Mouse (Mus musculus) liver, postnatal 0 days (tissue): ENCODE data around the gene Baz1a. TPM values are rescaled to one million over a fixed set of nuclear protein-coding genes. Genes with fewer than 3 reads are reported as not detected.
"Not testable (repeated sequence)": the region's sequence is repeated elsewhere in the genome, so short reads cannot be mapped to it uniquely, and the experiment has no call there.

Source experiments
- ATAC-seq: fragments of 200-750 bp; cut with Nextera tagmentation; 2 replicates; pipeline ENCODE4 v1.8.0; 2017; ENCODE audit warnings: mild to moderate bottlenecking, moderate library complexity
- DNase-seq: peaks from one replicate; pipeline ENCODE4 v3.0.0-alpha.2; 2016
- H3K27ac ChIP-seq: fragments of 300-500 bp; sonication (generic); 2 replicates; pipeline ENCODE4 v1.5.1; 2014; ENCODE audit warnings: antibody characterized with exemption, moderate library complexity, mild to moderate bottlenecking, low read depth
- H3K27me3 ChIP-seq: fragments of 300-500 bp; sonication (generic); 2 replicates; pipeline ENCODE4 v1.6.1; 2014; ENCODE audit warnings: low read length, control low read depth, mixed read lengths; ENCODE audit not compliant: insufficient read depth
- H3K36me3 ChIP-seq: fragments of 300-500 bp; sonication (generic); replicated peaks from 2 replicates; pipeline ENCODE4 v1.6.1; 2014; ENCODE audit warnings: mild to moderate bottlenecking, control low read depth, low read length, moderate library complexity, mixed read lengths; ENCODE audit not compliant: insufficient read depth
- H3K4me1 ChIP-seq: fragments of 300-500 bp; sonication (generic); 2 replicates; pipeline ENCODE4 v1.6.1; 2014; ENCODE audit warnings: antibody characterized with exemption, mild to moderate bottlenecking, control low read depth; ENCODE audit not compliant: insufficient read depth
- H3K4me2 ChIP-seq: fragments of 300-500 bp; sonication (generic); 2 replicates; pipeline ENCODE4 v1.6.1; 2014; ENCODE audit warnings: low read depth, mild to moderate bottlenecking, low read length, moderate library complexity, mixed read lengths
- H3K4me3 ChIP-seq: fragments of 300-500 bp; sonication (generic); 2 replicates; pipeline ENCODE4 v1.5.1; 2014; ENCODE audit warnings: low read depth, low read length
- H3K9ac ChIP-seq: fragments of 300-500 bp; sonication (generic); replicated peaks from 2 replicates; pipeline ENCODE4 v1.6.1; 2014; ENCODE audit warnings: mild to moderate bottlenecking, moderate library complexity
- H3K9me3 ChIP-seq: fragments of 300-500 bp; sonication (generic); 2 replicates; pipeline ENCODE4 v1.6.1; 2016; ENCODE audit warnings: mild to moderate bottlenecking, control low read depth, low read length, mixed read lengths
- CTCF ChIP-seq: sonication (generic); IDR thresholded peaks from 2 replicates; pipeline ENCODE4 v1.5.1; 2016; ENCODE audit warnings: antibody characterized with exemption, low read depth
- EP300 ChIP-seq: IDR thresholded peaks from 2 replicates; pipeline ENCODE4 v1.6.1; 2016; ENCODE audit warnings: antibody characterized with exemption, low read depth, mild to moderate bottlenecking
- WGBS: fragments of 180-500 bp; shearing (Covaris S2); extraction: QIAGEN DNeasy Blood & Tissue Kit; methylation state at CpG from one replicate; pipeline ENCODE4 v1.1.7; 2014; ENCODE audit not compliant: insufficient replicate concordance; 5-methylcytosine and 5-hydroxymethylcytosine counted together
- polyA plus RNA-seq: library from polyadenylated mRNA; unstranded; fragments of >200 nt; fragmentation: Nextera tagmentation; extraction: Ambion mirVana; gene quantifications from 2 replicates; pipeline ENCODE4 v1.2.1, GENCODE M21; 2015

Baz1a gene
- polyA plus RNA-seq, 1 experiment from 2014 or later, result 18.5 TPM

DNA sequence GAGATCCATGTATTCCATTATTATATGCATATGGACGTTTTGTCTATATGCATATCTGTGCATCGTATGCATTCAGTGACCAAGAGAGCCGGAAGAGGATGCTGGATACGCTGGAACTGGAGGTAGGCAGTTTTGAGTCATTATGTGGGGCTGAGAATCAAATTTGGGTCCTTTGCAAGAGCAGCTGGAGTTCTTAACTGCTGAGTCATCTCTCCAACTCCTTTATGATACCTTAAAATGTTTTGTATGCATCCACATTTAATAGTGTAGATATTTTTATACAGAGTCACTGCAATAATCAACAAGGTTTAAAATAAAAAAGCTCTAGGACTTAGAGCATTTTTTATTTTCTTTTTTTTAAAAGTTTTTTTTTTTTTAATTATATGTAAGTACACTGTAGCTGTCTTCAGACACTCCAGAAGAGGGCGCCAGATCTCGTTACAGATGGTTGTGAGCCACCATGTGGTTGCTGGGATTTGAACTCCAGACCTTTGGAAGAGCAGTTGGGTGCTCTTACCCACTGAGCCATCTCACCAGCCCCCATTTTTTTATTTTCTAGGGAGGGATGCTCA, 71.5 kb downstream of the Baz1a start:
- TF ChIP-seq CTCF, result 0 out of 2 replicates have a peak, but pooled peaks have one; percentile 21
- H3K27ac ChIP-seq, H3K27me3 ChIP-seq, DNase-seq, H3K9me3 ChIP-seq, H3K4me1 ChIP-seq, ATAC-seq, H3K4me2 ChIP-seq, H3K4me3 ChIP-seq, H3K9ac ChIP-seq: not testable (repeated sequence)
- H3K36me3 ChIP-seq, result peaks cover 54% of the 10 kb centered on the region
- 86% methylated on average over 6 of the region's 6 CpGs for WGBS

DNA sequence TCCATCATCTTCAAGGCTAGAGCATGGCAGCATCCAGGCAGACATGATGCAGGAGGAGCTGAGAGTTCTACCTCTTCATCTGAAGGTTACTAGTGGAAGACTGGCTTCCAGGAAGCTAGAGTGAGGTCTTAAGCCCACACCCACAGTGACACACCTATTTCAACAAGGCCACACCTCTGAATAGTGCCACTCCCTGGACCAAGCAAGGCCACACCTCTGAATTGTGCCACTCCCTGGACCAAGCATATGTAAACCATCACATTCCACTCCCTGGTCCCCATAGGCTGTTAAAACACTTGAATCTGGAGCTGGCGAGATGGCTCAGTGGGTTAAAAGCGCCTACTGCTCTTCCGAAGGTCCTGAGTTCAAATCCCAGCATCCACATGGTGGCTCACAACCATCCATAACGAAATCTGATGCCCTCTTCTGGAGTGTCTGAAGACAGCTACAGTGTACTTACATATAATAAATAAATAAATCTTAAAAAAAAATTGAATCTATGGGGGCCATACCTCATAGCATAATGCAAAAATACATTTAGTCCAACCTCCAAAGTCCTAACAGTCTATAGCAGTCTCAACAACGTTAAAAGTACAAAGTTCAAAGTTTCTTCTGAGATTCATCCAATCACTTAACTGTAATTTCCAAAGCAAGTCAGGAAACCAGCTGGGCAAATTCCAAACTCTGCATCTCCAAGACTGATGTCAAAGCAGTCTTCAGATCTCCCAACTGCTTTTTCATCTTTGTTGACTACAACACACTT, 76.4 kb downstream of the Baz1a start:
- H3K27ac ChIP-seq, H3K27me3 ChIP-seq, H3K4me3 ChIP-seq, H3K4me2 ChIP-seq, H3K9ac ChIP-seq, H3K9me3 ChIP-seq, H3K4me1 ChIP-seq, DNase-seq: not testable (repeated sequence)
- H3K36me3 ChIP-seq, result peaks cover 43% of the 10 kb centered on the region
- 89% methylated on average over 5 of the region's 5 CpGs for WGBS
- peak; percentile 55 for ATAC-seq

DNA sequence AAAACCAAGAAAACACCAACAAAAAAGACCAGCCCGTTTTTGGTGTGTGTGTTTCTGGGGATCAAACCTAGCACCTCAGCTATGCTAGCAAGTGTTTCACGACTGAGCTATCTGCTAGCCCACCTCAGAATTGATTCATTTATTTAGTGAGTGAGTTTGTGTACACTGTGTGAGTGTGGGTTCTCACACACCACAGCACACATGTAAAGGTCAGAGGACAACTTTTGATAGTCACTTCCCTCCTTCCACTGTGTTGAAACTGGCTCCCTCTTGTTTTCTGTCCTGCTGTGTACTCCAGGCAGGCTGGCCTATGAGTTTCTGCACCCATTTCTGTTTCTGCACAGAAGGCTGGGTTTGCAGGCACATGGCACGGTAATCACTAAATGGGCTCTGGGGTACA, 103.8 kb downstream of the Baz1a start:
- Histone ChIP-seq H3K4me3 (no peak overlapping the region), H3K27me3 (no peaks in the 10 kb centered on the region), H3K27ac (no peak overlapping the region), H3K4me2 (no peak overlapping the region), H3K36me3 (peaks cover 75% of the 10 kb centered on the region), H3K9me3 (no peaks in the 10 kb centered on the region), H3K4me1 (no peaks in the 10 kb centered on the region), H3K9ac (no peak overlapping the region)
- DNase-seq (no peak), ATAC-seq (peak; percentile 75)
- TF ChIP-seq CTCF (no peak), EP300 (no peak)
- 78% methylated on average over 3 of the region's 3 CpGs for WGBS

DNA sequence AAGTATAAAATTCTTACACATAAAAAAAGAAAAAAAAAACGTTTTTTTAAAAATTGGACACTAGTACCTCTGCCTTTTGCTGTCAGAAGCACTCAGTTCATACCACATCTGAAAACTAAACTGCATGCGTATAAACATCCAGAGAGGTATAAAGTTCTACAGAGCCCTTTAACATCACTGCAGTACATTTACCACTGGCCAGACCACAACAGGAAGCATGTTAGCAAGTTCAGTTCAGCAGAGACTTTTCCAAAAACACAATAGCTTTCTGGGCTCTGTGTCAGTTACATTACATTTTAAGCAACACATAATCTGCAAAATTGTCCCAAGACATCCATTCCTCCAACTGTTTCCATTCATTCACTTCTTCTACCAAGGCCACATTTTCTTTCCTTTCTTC, 121.6 kb downstream of the Baz1a start:
- 33% methylated on average over 1 of the region's 2 CpGs for WGBS
- not testable (repeated sequence) for H3K4me3 ChIP-seq, H3K27me3 ChIP-seq, H3K4me1 ChIP-seq, ATAC-seq, DNase-seq, H3K27ac ChIP-seq, H3K9me3 ChIP-seq, H3K9ac ChIP-seq, H3K4me2 ChIP-seq
- peaks cover 41% of the 10 kb centered on the region for H3K36me3 ChIP-seq

DNA sequence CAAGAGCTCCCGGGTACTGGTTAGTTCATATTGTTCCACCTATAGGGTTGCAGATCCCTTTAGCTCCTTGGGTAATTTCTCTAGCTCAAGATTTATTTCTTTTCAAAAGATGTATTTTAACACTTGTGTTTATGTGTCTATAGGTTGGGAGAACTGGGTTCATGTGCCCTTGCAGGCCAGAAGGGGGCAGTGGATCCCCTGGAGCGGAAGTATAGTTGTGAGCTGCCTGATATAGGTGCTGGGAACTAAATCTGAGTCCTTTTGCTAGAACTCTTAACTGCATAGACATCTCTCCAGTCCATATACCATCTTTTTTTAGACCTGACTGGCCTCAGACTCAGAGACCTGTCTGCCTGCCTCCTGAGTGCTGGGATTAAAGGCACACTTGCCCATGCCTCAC, 123.7 kb downstream of the Baz1a start:
- no peak overlapping the region for H3K4me3 ChIP-seq
- TF ChIP-seq EP300 (no peak), CTCF (0 out of 2 replicates have a peak, but pooled peaks have one; percentile 21)
- peaks cover 23% of the 10 kb centered on the region for H3K36me3 ChIP-seq
- no peaks in the 10 kb centered on the region for H3K27me3 ChIP-seq
- 83% methylated on average over 2 of the region's 2 CpGs for WGBS
- H3K4me2 ChIP-seq, result no peak overlapping the region
- H3K9me3 ChIP-seq, result no peaks in the 10 kb centered on the region
- no peak overlapping the region for H3K9ac ChIP-seq
- no peak for ATAC-seq
- no peaks in the 10 kb centered on the region for H3K4me1 ChIP-seq
- H3K27ac ChIP-seq, result no peak overlapping the region
- DNase-seq, result no peak

DNA sequence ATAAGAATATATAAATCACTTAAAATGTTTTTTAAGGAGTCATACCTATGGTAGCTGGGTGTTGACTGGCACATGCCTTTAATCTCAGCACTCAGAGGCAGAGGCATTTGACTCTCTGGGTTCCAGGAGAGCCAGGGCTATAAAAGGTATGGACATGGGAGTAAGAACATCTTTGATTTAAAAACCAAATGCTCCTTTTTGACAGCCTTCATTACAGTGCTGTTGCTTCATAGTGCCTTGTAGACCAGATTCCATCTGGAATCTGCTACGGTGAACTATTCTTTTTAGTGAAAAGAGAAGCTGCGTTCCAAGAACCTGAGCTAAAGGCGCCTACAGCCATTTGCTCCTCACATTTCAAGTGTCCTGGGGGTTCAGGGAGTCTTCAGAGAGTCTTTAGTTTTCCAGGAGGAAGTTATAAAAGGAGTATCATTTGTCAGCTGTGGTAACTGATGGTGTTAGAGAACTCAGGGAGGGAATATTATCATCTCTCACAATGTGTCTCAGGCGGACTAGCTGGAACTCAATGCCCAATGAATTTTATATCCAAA, 126.5 kb downstream of the Baz1a start:
- WGBS, result 81% methylated on average over 4 of the region's 4 CpGs
- Histone ChIP-seq H3K9ac (no peak overlapping the region), H3K4me2 (no peak overlapping the region), H3K27me3 (no peaks in the 10 kb centered on the region), H3K27ac (no peak overlapping the region), H3K36me3 (peaks cover 11% of the 10 kb centered on the region), H3K9me3 (no peaks in the 10 kb centered on the region), H3K4me3 (no peak overlapping the region), H3K4me1 (no peaks in the 10 kb centered on the region)
- DNase-seq, result no peak
- no peak for ATAC-seq
- no peak for TF ChIP-seq EP300
- TF ChIP-seq CTCF, result no peak
